Mouse (Mus musculus) heart, postnatal 0 days (tissue): ENCODE results near the gene Chic2. TPM values are rescaled to one million over a fixed set of nuclear protein-coding genes. Genes with fewer than 3 reads are reported as not detected.

Experiments
- ATAC-seq: fragments of 200-750 bp; cut with Nextera tagmentation; 2 replicates; pipeline ENCODE4 v1.8.0; 2017; ENCODE audit warnings: low read depth, moderate number of reproducible peaks, moderate library complexity; ENCODE audit not compliant: insufficient read depth
- DNase-seq: peaks from one replicate; pipeline ENCODE4 v3.0.0-alpha.2; 2016; ENCODE audit warnings: low spot score
- H3K27ac ChIP-seq: fragments of 300-500 bp; sonication (generic); 2 replicates; pipeline ENCODE4 v1.5.1; 2014; ENCODE audit warnings: low read depth, mild to moderate bottlenecking
- H3K27me3 ChIP-seq: fragments of 300-500 bp; sonication (generic); 2 replicates; pipeline ENCODE4 v1.6.1; 2014; ENCODE audit warnings: low read length, mixed read lengths; ENCODE audit not compliant: control insufficient read depth, insufficient read depth
- H3K36me3 ChIP-seq: fragments of 300-500 bp; sonication (generic); replicated peaks from 2 replicates; pipeline ENCODE4 v1.6.1; 2014; ENCODE audit warnings: low read length, mixed read lengths; ENCODE audit not compliant: control insufficient read depth, insufficient read depth
- H3K4me1 ChIP-seq: fragments of 300-500 bp; sonication (generic); 2 replicates; pipeline ENCODE4 v1.6.1; 2014; ENCODE audit warnings: antibody characterized with exemption; ENCODE audit not compliant: control insufficient read depth, insufficient read depth
- H3K4me2 ChIP-seq: fragments of 300-500 bp; sonication (generic); 2 replicates; pipeline ENCODE4 v1.6.1; 2014; ENCODE audit warnings: low read depth, mild to moderate bottlenecking, low read length, moderate library complexity
- H3K4me3 ChIP-seq: fragments of 300-500 bp; sonication (generic); 2 replicates; pipeline ENCODE4 v1.5.1; 2014; ENCODE audit warnings: low read depth, low read length
- H3K9ac ChIP-seq: fragments of 300-500 bp; sonication (generic); replicated peaks from 2 replicates; pipeline ENCODE4 v1.6.1; 2014; ENCODE audit warnings: low read depth, low read length, mixed read lengths
- H3K9me3 ChIP-seq: fragments of 300-500 bp; sonication (generic); replicated peaks from 2 replicates; pipeline ENCODE4 v1.6.1; 2016; ENCODE audit warnings: low read length; ENCODE audit not compliant: control insufficient read depth
- CTCF ChIP-seq: IDR thresholded peaks from 2 replicates; pipeline ENCODE4 v1.5.1; 2016; ENCODE audit warnings: antibody characterized with exemption, control low read depth, low read depth
- EP300 ChIP-seq: IDR thresholded peaks from 2 replicates; pipeline ENCODE4 v1.6.1; 2016; ENCODE audit warnings: antibody characterized with exemption, low read depth
- WGBS: fragments of 180-500 bp; shearing (Covaris S2); extraction: QIAGEN DNeasy Blood & Tissue Kit; methylation state at CpG from one replicate; pipeline ENCODE4 v1.1.7; 2014; 5-methylcytosine and 5-hydroxymethylcytosine counted together
- polyA plus RNA-seq: library from polyadenylated mRNA; unstranded; fragments of >200 nt; fragmentation: Nextera tagmentation; extraction: Ambion mirVana; gene quantifications from 2 replicates; pipeline ENCODE4 v1.2.1, GENCODE M21; 2015
- total RNA-seq: library from RNA; depleted of rRNA; stranded (reverse); fragments of >200 nt; gene quantifications from 2 replicates; pipeline ENCODE4 v1.2.3, GENCODE M21; 2014; ENCODE audit warnings: low replicate concordance

The Chic2 gene
- total and polyA plus RNA-seq, 2 experiments from 2014 or later = 27.4 to 28.5 TPM

- DNase-seq (peak; percentile 29), ATAC-seq (peak; percentile 69)
- H3K36me3 ChIP-seq = peaks cover 20% of the 10 kb centered on the region
- no peak overlapping the region for H3K9ac ChIP-seq
- no peak overlapping the region for H3K4me3 ChIP-seq
- H3K4me2 ChIP-seq = no peak overlapping the region
- H3K27ac ChIP-seq = no peak overlapping the region
- 19% methylated on average over 8 of the region's 8 CpGs for WGBS
- TF ChIP-seq CTCF (no peak), EP300 (no peak)
- peaks cover 26% of the 10 kb centered on the region; the same call in 1 of the 2 replicates for H3K9me3 ChIP-seq
- H3K4me1 ChIP-seq = 0 out of 2 replicates have a peak, but pooled peaks cover 7% of the 10 kb centered on the region
- no peaks in the 10 kb centered on the region for H3K27me3 ChIP-seq
Observed at GRCm38 (mm10) chr5:74994947-74995346, 49.6 kb downstream of the Chic2 start.

GRCm38 (mm10) chr5:74984101-74984500, 60.5 kb downstream of the Chic2 start:
- Histone ChIP-seq H3K9ac (no peak overlapping the region), H3K4me2 (no peak overlapping the region)

GRCm38 (mm10) chr5:74980574-74980973, 64.0 kb downstream of the Chic2 start:
- Histone ChIP-seq H3K27ac (no peak overlapping the region), H3K9me3 (no peaks in the 10 kb centered on the region), H3K36me3 (no peaks in the 10 kb centered on the region), H3K4me2 (no peak overlapping the region), H3K4me3 (no peak overlapping the region), H3K9ac (no peak overlapping the region), H3K4me1 (no peaks in the 10 kb centered on the region), H3K27me3 (0 out of 2 replicates have a peak, but pooled peaks cover 4% of the 10 kb centered on the region)
- TF ChIP-seq CTCF = no peak
- no peak for TF ChIP-seq EP300
- WGBS = 71% methylated on average over 4 of the region's 4 CpGs
- ATAC-seq (no peak), DNase-seq (no peak)

More at GRCm38 (mm10) chr5:74984101-74984500, 60.5 kb downstream of the Chic2 start:
- Histone ChIP-seq H3K36me3 (no peaks in the 10 kb centered on the region), H3K4me3 (no peak overlapping the region), H3K4me1 (no peaks in the 10 kb centered on the region), H3K27me3 (0 out of 2 replicates have a peak, but pooled peaks cover 4% of the 10 kb centered on the region), H3K27ac (no peak overlapping the region), H3K9me3 (no peaks in the 10 kb centered on the region)
- ATAC-seq = no peak
- WGBS = 71% methylated on average over 5 of the region's 5 CpGs
- no peak for TF ChIP-seq EP300
- no peak for TF ChIP-seq CTCF
- no peak for DNase-seq

GRCm38 (mm10) chr5:74980154-74980553, 64.4 kb downstream of the Chic2 start:
- no peak overlapping the region for H3K9ac ChIP-seq
- H3K4me3 ChIP-seq = no peak overlapping the region
- peak; percentile 34 for DNase-seq
- no peaks in the 10 kb centered on the region for H3K9me3 ChIP-seq
- TF ChIP-seq CTCF (no peak), EP300 (no peak)
- 0 out of 2 replicates have a peak, but pooled peaks cover 4% of the 10 kb centered on the region for H3K27me3 ChIP-seq
- 0 out of 2 replicates have a peak, but pooled peaks cover 2% of the 10 kb centered on the region for H3K4me1 ChIP-seq
- H3K27ac ChIP-seq = peak overlapping the region; percentile 33; the same call in 1 of the 2 replicates
- H3K36me3 ChIP-seq = no peaks in the 10 kb centered on the region
- no peak for ATAC-seq
- H3K4me2 ChIP-seq = no peak overlapping the region
- 19% methylated on average over 7 of the region's 7 CpGs for WGBS

- DNase-seq = peak; percentile 36
- H3K4me3 ChIP-seq = no peak overlapping the region
- WGBS = 43% methylated on average over 7 of the region's 7 CpGs
- H3K27me3 ChIP-seq = 0 out of 2 replicates have a peak, but pooled peaks cover 4% of the 10 kb centered on the region
- H3K36me3 ChIP-seq = no peaks in the 10 kb centered on the region
- no peak overlapping the region for H3K9ac ChIP-seq
- H3K4me1 ChIP-seq = peaks cover 8% of the 10 kb centered on the region; the same call in 1 of the 2 replicates
- no peaks in the 10 kb centered on the region for H3K9me3 ChIP-seq
- TF ChIP-seq CTCF (no peak), EP300 (0 out of 2 replicates have a peak, but pooled peaks have one; percentile 26)
- no peak for ATAC-seq
- peak overlapping the region; percentile 33 for H3K27ac ChIP-seq
- H3K4me2 ChIP-seq = no peak overlapping the region
Observed at GRCm38 (mm10) chr5:74979586-74979985, 65.0 kb downstream of the Chic2 start.

GRCm38 (mm10) chr5:74975507-74975906, 69.1 kb downstream of the Chic2 start:
- ATAC-seq (no peak), DNase-seq (no peak)
- H3K4me2 ChIP-seq = no peak overlapping the region
- peaks cover 13% of the 10 kb centered on the region for H3K4me1 ChIP-seq
- no peaks in the 10 kb centered on the region for H3K36me3 ChIP-seq
- TF ChIP-seq CTCF = no peak
- no peak for TF ChIP-seq EP300
- no peaks in the 10 kb centered on the region for H3K27me3 ChIP-seq
- no peaks in the 10 kb centered on the region for H3K9me3 ChIP-seq
- H3K27ac ChIP-seq = peak overlapping the region; percentile 80; the same call in 1 of the 2 replicates
- no peak overlapping the region for H3K9ac ChIP-seq
- H3K4me3 ChIP-seq = no peak overlapping the region
- 81% methylated on average over 7 of the region's 7 CpGs for WGBS
